Mouse (Mus musculus) ES-E14 (cell line): Measurements from ENCODE around the gene Spout1. TPM values are rescaled to one million over a fixed set of nuclear protein-coding genes. Genes with fewer than 3 reads are reported as not detected.
"Not testable (repeated sequence)": the region's sequence is repeated elsewhere in the genome, so short reads cannot be mapped to it uniquely, and the experiment has no call there.

Source experiments
- DNase-seq: peaks from one replicate; pipeline ENCODE4 v3.0.0-alpha.2; 2013; ENCODE audit warnings: low read depth, low spot score
- H3K27ac ChIP-seq: 2 replicates; pipeline ENCODE4 v1.5.1; 2012; ENCODE audit warnings: low read depth, mild to moderate bottlenecking, low read length, moderate library complexity, mixed read lengths; ENCODE audit not compliant: poor library complexity, insufficient read depth, severe bottlenecking
- H3K36me3 ChIP-seq: 2 replicates; pipeline ENCODE4 v1.6.1; 2012; ENCODE audit warnings: mild to moderate bottlenecking, low read length, moderate library complexity, mixed read lengths; ENCODE audit not compliant: control insufficient read depth, poor library complexity, insufficient read depth, severe bottlenecking
- H3K4me1 ChIP-seq, 2 experiments: fragments of 150-350 bp in 1 of 2; sonication (generic) in 1 of 2; 2 replicates each; pipeline ENCODE4 v1.6.1; 2012; ENCODE audit warnings: low read length in 2 of 2, mild to moderate bottlenecking in 1 of 2, mixed read lengths in 1 of 2; ENCODE audit not compliant: control insufficient read depth in 2 of 2, insufficient read depth in 2 of 2, poor library complexity in 1 of 2
- H3K4me3 ChIP-seq, 2 experiments: fragments of 150-350 bp in 1 of 2; sonication (generic) in 1 of 2; 2 replicates each; pipeline ENCODE4 v1.5.1; 2012; ENCODE audit warnings: low read length in 2 of 2, low read depth in 1 of 2, mild to moderate bottlenecking in 1 of 2, mixed read lengths in 1 of 2; ENCODE audit not compliant: insufficient read depth in 1 of 2, poor library complexity in 1 of 2, severe bottlenecking in 1 of 2
- H3K9ac ChIP-seq: 2 replicates; pipeline ENCODE4 v1.6.1; 2012; ENCODE audit warnings: low read depth, mild to moderate bottlenecking, low read length, mixed read lengths; ENCODE audit not compliant: poor library complexity, insufficient read depth, severe bottlenecking
- H3K9me3 ChIP-seq: fragments of 150-350 bp; sonication (generic); 2 replicates; pipeline ENCODE4 v1.6.1; 2012; ENCODE audit warnings: low read depth, mild to moderate bottlenecking, low read length; ENCODE audit not compliant: control insufficient read depth, insufficient read depth
- CHD2 ChIP-seq: IDR thresholded peaks from 2 replicates; pipeline ENCODE4 v1.6.1; 2014; ENCODE audit warnings: mild to moderate bottlenecking, low read depth, low read length, inconsistent platforms
- HCFC1 ChIP-seq: IDR thresholded peaks from 2 replicates; pipeline ENCODE4 v1.6.1; 2012; ENCODE audit warnings: low read length, inconsistent platforms, borderline replicate concordance; ENCODE audit not compliant: insufficient read depth
- MAFK ChIP-seq: IDR thresholded peaks from 2 replicates; pipeline ENCODE4 v1.6.1; 2014; ENCODE audit warnings: mild to moderate bottlenecking, low read depth, low read length, inconsistent platforms; ENCODE audit not compliant: insufficient read depth
- ZC3H11A ChIP-seq: IDR thresholded peaks from 2 replicates; pipeline ENCODE4 v1.6.1; 2012; ENCODE audit warnings: low read depth, mild to moderate bottlenecking, inconsistent platforms, low read length, borderline replicate concordance
- ZNF384 ChIP-seq: IDR thresholded peaks from 2 replicates; pipeline ENCODE4 v1.6.1; 2012; ENCODE audit warnings: low read depth, low read length, inconsistent platforms
- in situ Hi-C, 2 experiments: fragments of 600-800 bp; cut with MboI; formaldehyde crosslinking; loops; one replicate each; pipeline ENCODE4 v1.15.1; 2025; ENCODE audit warnings: low sequenced_read_pairs in 2 of 2, inconsistent platforms in 1 of 2; ENCODE audit not compliant: unreplicated experiment in 2 of 2
- total RNA-seq: library from RNA; depleted of rRNA; stranded (reverse); fragments of 300-350 nt; gene quantifications from 2 replicates; pipeline ENCODE4 v1.2.3, GENCODE M21; 2012

Gene Spout1
- total RNA-seq, 1 experiment: 46.5 TPM

GRCm38 (mm10) chr2:30161809-30162208, 16.4 kb downstream of the Spout1 start:
- Histone ChIP-seq H3K9ac (no peak overlapping the region), H3K9me3 (no peaks in the 10 kb centered on the region), H3K27ac (no peak overlapping the region), H3K4me1 (peaks cover 0 to 6% of the 10 kb centered on the region in 2 experiments; a peak in 1 of 4 replicates), H3K4me3 (no peak overlapping the region), H3K36me3 (no peaks in the 10 kb centered on the region)
- in situ Hi-C loops: no loop called here
- peak; percentile 47 for DNase-seq
- peak; percentile 72; the same call in 1 of the 2 replicates for TF ChIP-seq ZC3H11A
- TF ChIP-seq MAFK: no peak
- no peak for TF ChIP-seq CHD2
- TF ChIP-seq HCFC1: no peak
- TF ChIP-seq ZNF384: 0 out of 2 replicates have a peak, but pooled peaks have one; percentile 7

GRCm38 (mm10) chr2:30159871-30160270, 18.4 kb downstream of the Spout1 start:
- in situ Hi-C loops: loop anchor here in 1 of 2 experiments (5.0 kb wide), 1 partner anchor 53 kb away; no protein-coding TSS in a partner anchor

DNA sequence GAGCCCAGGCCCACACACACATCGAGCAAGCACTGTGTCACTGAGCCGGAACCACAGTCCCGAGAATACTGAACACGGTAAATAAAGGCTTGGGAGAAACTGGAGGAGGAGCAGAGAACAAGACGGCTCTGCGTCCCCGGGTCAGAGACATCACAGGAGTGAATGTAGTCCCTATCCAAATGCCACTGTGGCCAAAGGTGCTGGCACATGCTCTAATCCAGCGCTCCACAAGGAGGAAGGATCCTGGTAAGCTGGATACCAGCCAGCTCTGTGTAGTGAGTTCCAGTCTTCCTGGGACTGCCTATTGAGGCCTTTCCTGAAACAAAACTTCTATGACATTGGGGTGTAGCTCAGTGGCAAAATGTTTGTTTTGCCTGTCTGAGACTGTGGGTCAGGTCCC, 25.6 kb downstream of the Spout1 start:
- H3K9me3 ChIP-seq: no peaks in the 10 kb centered on the region
- H3K36me3 ChIP-seq: peaks cover 25% of the 10 kb centered on the region; the same call in 1 of the 2 replicates
- in situ Hi-C loops: no loop called here
- H3K4me3 ChIP-seq: no peak overlapping the region
- no peak overlapping the region for H3K27ac ChIP-seq
- no peak for DNase-seq
- TF ChIP-seq CHD2: no peak
- TF ChIP-seq ZNF384: no peak
- TF ChIP-seq HCFC1: no peak
- TF ChIP-seq MAFK: no peak
- TF ChIP-seq ZC3H11A: no peak
- H3K9ac ChIP-seq: no peak overlapping the region
- peaks cover 0 to 20% of the 10 kb centered on the region in 2 experiments; a peak in 1 of 4 replicates for H3K4me1 ChIP-seq

More at GRCm38 (mm10) chr2:30159871-30160270, 18.4 kb downstream of the Spout1 start:
- 0 out of 4 replicates have a peak overlapping the region, but pooled peaks of 1 of the 2 experiments have one; percentile 5 for H3K4me3 ChIP-seq
- not testable (repeated sequence) for H3K27ac ChIP-seq, H3K36me3 ChIP-seq, DNase-seq, H3K9me3 ChIP-seq, H3K4me1 ChIP-seq, H3K9ac ChIP-seq

- TF ChIP-seq MAFK (no peak), HCFC1 (no peak), ZNF384 (no peak), ZC3H11A (no peak), CHD2 (no peak)
- no peak for DNase-seq
- Histone ChIP-seq H3K27ac (no peak overlapping the region), H3K4me1 (peaks cover 0 to 18% of the 10 kb centered on the region in 2 experiments; a peak in 1 of 4 replicates), H3K4me3 (no peak overlapping the region), H3K9me3 (no peaks in the 10 kb centered on the region), H3K9ac (no peak overlapping the region; the same call in 1 of the 2 replicates), H3K36me3 (peaks cover 33% of the 10 kb centered on the region)
- in situ Hi-C loops: no loop called here
Observed at GRCm38 (mm10) chr2:30151840-30152239, 26.4 kb downstream of the Spout1 start.

DNA sequence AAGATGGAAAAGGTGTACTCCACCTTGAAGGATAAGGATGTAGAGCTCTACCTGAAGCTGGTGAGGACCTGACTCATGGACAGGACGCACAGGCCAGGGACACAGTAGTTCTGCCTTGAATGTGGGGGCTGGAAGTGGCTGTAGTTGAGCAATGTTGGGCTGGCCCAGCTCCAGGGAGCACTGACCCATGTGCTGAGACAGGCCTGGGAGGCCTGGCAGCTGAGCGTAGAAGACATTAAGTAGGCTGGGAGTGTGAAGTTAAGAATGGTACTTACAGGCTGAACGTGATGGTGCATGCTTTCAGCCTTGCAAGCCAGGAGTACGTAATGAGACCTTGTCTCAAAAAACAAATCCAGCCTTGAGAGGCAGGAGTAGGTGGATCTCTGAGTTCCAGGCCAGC, 30.8 kb downstream of the Spout1 start:
- Histone ChIP-seq H3K36me3 (peaks cover 56% of the 10 kb centered on the region), H3K9ac (no peak overlapping the region), H3K9me3 (no peaks in the 10 kb centered on the region), H3K27ac (no peak overlapping the region), H3K4me1 (peaks cover 0 to 18% of the 10 kb centered on the region in 2 experiments; a peak in 1 of 4 replicates), H3K4me3 (no peak overlapping the region)
- TF ChIP-seq MAFK (no peak), ZNF384 (no peak), HCFC1 (no peak), CHD2 (no peak), ZC3H11A (no peak)
- in situ Hi-C loops: no loop called here
- DNase-seq: no peak
